ENCODE assay signal across 26 mouse cellular contexts in the genomic region with DNA sequence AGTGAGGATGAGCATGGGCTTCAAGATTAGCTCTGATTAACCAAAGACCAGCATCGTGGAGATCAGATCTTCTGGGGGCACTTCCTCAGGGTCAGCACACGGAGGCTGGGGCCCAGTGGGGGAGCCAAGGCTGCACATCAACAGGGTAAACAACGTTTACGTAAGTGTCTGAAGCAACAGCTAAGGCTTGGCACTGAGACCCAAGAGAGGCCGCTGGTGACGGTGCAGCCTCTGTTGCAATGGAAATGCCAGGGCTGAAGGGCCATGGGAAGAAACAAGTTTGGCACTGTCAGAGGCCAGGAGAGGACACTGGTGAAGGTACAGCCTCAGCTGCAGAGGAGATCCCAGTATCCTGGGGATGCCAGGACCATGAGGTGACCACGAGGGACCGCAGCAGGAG. TPM values are rescaled to one million over a fixed set of nuclear protein-coding genes. Genes with fewer than 3 reads are reported as not detected.
A peak's percentile ranks its signal among the peaks of the same experiment; 100 is the strongest.
DNase-seq lines count a peak whose midpoint lies in the region; ATAC-seq and TF ChIP-seq lines count a peak whose summit lies in the region.
"Had no signal": no experiment of that assay in that cellular context is flagged by ENCODE, and none has a peak within 500 bp of the region (broad histone marks: within the 10 kb centered on the region; RNA-seq: fewer than 3 reads in every experiment).

No protein-coding gene starts in this region.

- peak overlapping the region; percentile 88 for H3K27ac ChIP-seq in liver, postnatal 0 days (ENCODE audit: low read depth)
- H3K27ac ChIP-seq in liver, embryonic 12.5 days: no peak overlapping the region
- peak overlapping the region; percentile 83 for H3K27ac ChIP-seq in brown adipose tissue, adult 24 weeks (replicated peaks; ENCODE audit: low read depth, low read length)
- H3K27ac ChIP-seq in neural tube, embryonic 15.5 days (replicated peaks): no peak overlapping the region
- H3K27ac ChIP-seq: embryonic facial prominence, embryonic 15.5 days; forebrain, embryonic 10.5 days; heart, adult 2 months; hindbrain, embryonic 10.5 days; hindbrain, embryonic 14.5 days; intestine, embryonic 15.5 days had no signal

- 78% methylated on average over 8 of the region's 8 CpGs for WGBS in liver, postnatal 0 days (ENCODE audit: insufficient replicate concordance)
- WGBS in liver, embryonic 12.5 days (ENCODE audit: insufficient replicate concordance): 82% methylated on average over 8 of the region's 8 CpGs
- WGBS in neural tube, embryonic 15.5 days: 91% methylated on average over 8 of the region's 8 CpGs

- peaks cover 18% of the 10 kb centered on the region for H3K36me3 ChIP-seq in liver, postnatal 0 days (replicated peaks; ENCODE audit: insufficient read depth, low read length)
- H3K36me3 ChIP-seq in liver, embryonic 12.5 days: peaks cover 57% of the 10 kb centered on the region
- H3K36me3 ChIP-seq in neural tube, embryonic 15.5 days: peaks cover 57% of the 10 kb centered on the region

- no peak for TF ChIP-seq CTCF in liver, postnatal 0 days (IDR thresholded peaks at IDR 0.05; ENCODE audit: low read depth)

- no peak overlapping the region for H3K4me2 ChIP-seq in liver, postnatal 0 days (ENCODE audit: low read depth, low read length)
- H3K4me2 ChIP-seq in liver, embryonic 12.5 days: no peak overlapping the region
- no peak overlapping the region for H3K4me2 ChIP-seq in neural tube, embryonic 15.5 days
- H3K4me2 ChIP-seq: embryonic facial prominence, embryonic 15.5 days; heart, embryonic 12.5 days; hindbrain, embryonic 14.5 days; intestine, embryonic 15.5 days had no signal

- peak; percentile 47 for ATAC-seq in liver, postnatal 0 days
- ATAC-seq in liver, embryonic 12.5 days: no peak
- no peak for ATAC-seq in neural tube, embryonic 15.5 days (ENCODE audit: low FRiP score)
- ATAC-seq: forebrain, embryonic 14.5 days; intestine, embryonic 15.5 days had no signal

- DNase-seq in liver, postnatal 0 days: peak; percentile 38
- DNase-seq in NIH3T3 (ENCODE audit: low read depth): peak; percentile 11
- DNase-seq in adrenal gland, postnatal 10 days: peak; percentile 72
- DNase-seq in spleen, postnatal 4 days (ENCODE audit: low spot score in 2 of 2): no peak
- no peak for DNase-seq in heart, adult 8-10 months (ENCODE audit: low spot score)
- DNase-seq: cerebellum, adult 11 months; cerebellum, adult 8-10 months; cerebellum, postnatal 14 days; embryo, embryonic 11 days; gastrocnemius, postnatal 10 days; heart, adult 2 months had no signal

- no peaks in the 10 kb centered on the region for H3K9me3 ChIP-seq in liver, postnatal 0 days (ENCODE audit: low read length)
- H3K9me3 ChIP-seq in liver, embryonic 12.5 days (replicated peaks): no peaks in the 10 kb centered on the region
- H3K9me3 ChIP-seq in neural tube, embryonic 15.5 days (replicated peaks): no peaks in the 10 kb centered on the region
- H3K9me3 ChIP-seq: embryonic facial prominence, embryonic 15.5 days; forebrain, embryonic 10.5 days; heart, embryonic 12.5 days; hindbrain, embryonic 10.5 days; intestine, embryonic 15.5 days had no signal

- no peak for TF ChIP-seq EP300 in liver, postnatal 0 days (IDR thresholded peaks at IDR 0.05; ENCODE audit: low read depth)

- no peak overlapping the region for H3K4me3 ChIP-seq in liver, postnatal 0 days (ENCODE audit: low read depth, low read length)
- H3K4me3 ChIP-seq in liver, embryonic 12.5 days: no peak overlapping the region
- no peak overlapping the region for H3K4me3 ChIP-seq in brown adipose tissue, adult 24 weeks (ENCODE audit: insufficient read depth, low read depth, low read length)
- H3K4me3 ChIP-seq in neural tube, embryonic 15.5 days (replicated peaks): no peak overlapping the region
- H3K4me3 ChIP-seq: embryonic facial prominence, embryonic 15.5 days; erythroblast, embryonic 14.5 days; forebrain, embryonic 10.5 days; heart, adult 2 months; heart, embryonic 12.5 days; hindbrain, embryonic 10.5 days; intestine, embryonic 15.5 days had no signal

- no peaks in the 10 kb centered on the region for H3K27me3 ChIP-seq in liver, postnatal 0 days (ENCODE audit: insufficient read depth, low read length)
- H3K27me3 ChIP-seq in liver, embryonic 12.5 days (replicated peaks): no peaks in the 10 kb centered on the region
- H3K27me3 ChIP-seq in neural tube, embryonic 15.5 days (replicated peaks): no peaks in the 10 kb centered on the region
- H3K27me3 ChIP-seq: embryonic facial prominence, embryonic 15.5 days; heart, embryonic 12.5 days; intestine, embryonic 15.5 days had no signal

- no peak overlapping the region for H3K9ac ChIP-seq in liver, postnatal 0 days (replicated peaks)
- H3K9ac ChIP-seq in liver, embryonic 12.5 days: no peak overlapping the region
- H3K9ac ChIP-seq in neural tube, embryonic 15.5 days (replicated peaks): no peak overlapping the region
- H3K9ac ChIP-seq: embryonic facial prominence, embryonic 15.5 days; heart, embryonic 12.5 days; hindbrain, embryonic 14.5 days; intestine, embryonic 15.5 days had no signal

- no peaks in the 10 kb centered on the region for H3K4me1 ChIP-seq in liver, postnatal 0 days (ENCODE audit: insufficient read depth)
- peaks cover 1% of the 10 kb centered on the region for H3K4me1 ChIP-seq in liver, embryonic 12.5 days
- peaks cover 4% of the 10 kb centered on the region; the same call in 1 of the 2 replicates for H3K4me1 ChIP-seq in brown adipose tissue, adult 24 weeks (ENCODE audit: control insufficient read depth, insufficient read depth, insufficient read length, low read length)
- H3K4me1 ChIP-seq in neural tube, embryonic 15.5 days: no peaks in the 10 kb centered on the region
- H3K4me1 ChIP-seq: embryonic facial prominence, embryonic 15.5 days; forebrain, embryonic 10.5 days; hindbrain, embryonic 10.5 days; intestine, embryonic 15.5 days had no signal

RNA-seq across cellular contexts. Expression of gene Setd4, which starts 10.5 kb away (rescaled TPM):
- 6.0 and 6.3 TPM in 2 replicates for polyA plus RNA-seq in liver, postnatal 0 days (2015; fragmentation: Nextera tagmentation; extraction: Ambion mirVana)
- 6.5 and 7.6 TPM in 2 replicates for polyA plus RNA-seq in liver, embryonic 12.5 days (2016; fragmentation: Nextera tagmentation; extraction: Ambion mirVana)
- 1 to 10 TPM; 8.6 to 8.8 TPM for total RNA-seq in adrenal gland, postnatal 10 days (2021)
- 2.4 and 4.6 TPM in 2 replicates for polyA plus RNA-seq in brown adipose tissue, adult 24 weeks (2012; ENCODE audit: insufficient read depth, insufficient read length, missing spikeins)
- 18.0 and 18.9 TPM in 2 replicates for polyA plus RNA-seq in neural tube, embryonic 15.5 days (2015; fragmentation: Nextera tagmentation; extraction: Ambion mirVana)
- 1 to 10 TPM; 1.3 to 3.3 (median 1.6) TPM for total RNA-seq in heart, adult 8-10 months (2022)

RNA-seq across cellular contexts. Expression of gene Cbr1, which starts 12.2 kb away (rescaled TPM):
- polyA plus RNA-seq in liver, postnatal 0 days (2015; fragmentation: Nextera tagmentation; extraction: Ambion mirVana): 131 and 174 TPM in 2 replicates
- 24.1 and 28.0 TPM in 2 replicates for polyA plus RNA-seq in liver, embryonic 12.5 days (2016; fragmentation: Nextera tagmentation; extraction: Ambion mirVana)
- total RNA-seq in adrenal gland, postnatal 10 days (2021): 100 to 1,000 TPM; 126 to 131 TPM
- 91.1 and 93.4 TPM in 2 replicates for polyA plus RNA-seq in brown adipose tissue, adult 24 weeks (2012; ENCODE audit: insufficient read depth, insufficient read length, missing spikeins)
- polyA plus RNA-seq in neural tube, embryonic 15.5 days (2015; fragmentation: Nextera tagmentation; extraction: Ambion mirVana): 133 and 155 TPM in 2 replicates
- total RNA-seq in heart, adult 8-10 months (2022): 10 to 100 TPM; 35.9 to 39.0 (median 38.0) TPM

RNA-seq across cellular contexts. Expression of gene Gm5678, which starts 34.5 kb away (rescaled TPM):
- polyA plus RNA-seq in liver, postnatal 0 days (2015; fragmentation: Nextera tagmentation; extraction: Ambion mirVana): not detected in 2 replicates
- polyA plus RNA-seq in liver, embryonic 12.5 days (2016; fragmentation: Nextera tagmentation; extraction: Ambion mirVana): not detected in 2 replicates
- 1 to 10 TPM; 7.5 TPM for total RNA-seq in adrenal gland, postnatal 10 days (2021)
- not detected in 2 replicates for polyA plus RNA-seq in brown adipose tissue, adult 24 weeks (2012; ENCODE audit: insufficient read depth, insufficient read length, missing spikeins)
- not detected in 2 replicates for polyA plus RNA-seq in neural tube, embryonic 15.5 days (2015; fragmentation: Nextera tagmentation; extraction: Ambion mirVana)
- total RNA-seq in heart, adult 8-10 months (2022): 1 to 10 TPM; 1.2 to 2.0 (median 1.5) TPM
- total RNA-seq: common myeloid progenitor, adult 5-6 weeks; ES-E14 had no signal
- polyA plus RNA-seq: embryonic facial prominence, embryonic 11.5 days; embryonic facial prominence, embryonic 15.5 days; erythroblast, embryonic 14.5 days; forebrain, embryonic 10.5 days; forebrain, embryonic 14.5 days; heart, adult 2 months; heart, embryonic 12.5 days; heart, embryonic 16.5 days; hindbrain, embryonic 10.5 days; hindbrain, embryonic 14.5 days; intestine, embryonic 15.5 days had no signal

Comparison
In these comparisons a context has a peak if more than half of its experiments do, and no peak if none do; other contexts are left out.
1. H3K27ac ChIP-seq: peak in liver, postnatal 0 days (single experiment) and brown adipose tissue, adult 24 weeks (single experiment); none in liver, embryonic 12.5 days (single experiment) and neural tube, embryonic 15.5 days (single experiment).
2. DNase-seq: peak in liver, postnatal 0 days (single experiment), NIH3T3 (single experiment) and adrenal gland, postnatal 10 days (single experiment); none in spleen, postnatal 4 days (0 of 2) and heart, adult 8-10 months (single experiment).